Mouse (Mus musculus) forebrain, embryonic 14.5 days (tissue): Measurements from ENCODE around the gene Spast. TPM values are rescaled to one million over a fixed set of nuclear protein-coding genes. Genes with fewer than 3 reads are reported as not detected.

Experiments
- ATAC-seq: fragments of 200-750 bp; cut with Nextera tagmentation; 2 replicates; pipeline ENCODE4 v1.8.0; 2017; ENCODE audit warnings: mild to moderate bottlenecking, moderate library complexity
- DNase-seq: peaks from one replicate; pipeline ENCODE4 v3.0.0-alpha.2; 2015; ENCODE audit warnings: low spot score
- H3K27ac ChIP-seq: fragments of 300-500 bp; sonication (generic); 2 replicates; pipeline ENCODE4 v1.5.1; 2014; ENCODE audit warnings: low read depth, mild to moderate bottlenecking, control low read depth, low read length, moderate library complexity
- H3K27me3 ChIP-seq: fragments of 300-500 bp; sonication (generic); replicated peaks from 2 replicates; pipeline ENCODE4 v1.6.1; 2014; ENCODE audit warnings: low read length, control low read depth, mixed read lengths; ENCODE audit not compliant: control insufficient read depth, insufficient read depth
- H3K36me3 ChIP-seq: fragments of 300-500 bp; sonication (generic); 2 replicates; pipeline ENCODE4 v1.6.1; 2014; ENCODE audit warnings: low read length, control low read depth; ENCODE audit not compliant: control insufficient read depth, insufficient read depth
- H3K4me1 ChIP-seq: fragments of 300-500 bp; sonication (generic); 2 replicates; pipeline ENCODE4 v1.6.1; 2014; ENCODE audit warnings: antibody characterized with exemption, low read length, control low read depth; ENCODE audit not compliant: control insufficient read depth, insufficient read depth
- H3K4me2 ChIP-seq: fragments of 300-500 bp; sonication (generic); 2 replicates; pipeline ENCODE4 v1.6.1; 2014; ENCODE audit warnings: mild to moderate bottlenecking, control low read depth, low read length
- H3K4me3 ChIP-seq: fragments of 300-500 bp; sonication (generic); 2 replicates; pipeline ENCODE4 v1.5.1; 2014; ENCODE audit warnings: low read depth, low read length, control low read depth
- H3K9ac ChIP-seq: fragments of 300-500 bp; sonication (generic); 2 replicates; pipeline ENCODE4 v1.6.1; 2014; ENCODE audit warnings: mild to moderate bottlenecking, low read length, control low read depth, moderate library complexity
- H3K9me3 ChIP-seq: fragments of 300-500 bp; sonication (generic); replicated peaks from 2 replicates; pipeline ENCODE4 v1.6.1; 2016; ENCODE audit warnings: low read length, control low read depth, mixed read lengths; ENCODE audit not compliant: control insufficient read depth
- WGBS: fragments of 180-500 bp; shearing (Covaris S2); extraction: QIAGEN DNeasy Blood & Tissue Kit; methylation state at CpG from one replicate; pipeline ENCODE4 v1.1.7; 2014; 5-methylcytosine and 5-hydroxymethylcytosine counted together
- polyA plus RNA-seq: library from polyadenylated mRNA; unstranded; fragments of >200 nt; fragmentation: Nextera tagmentation; extraction: Ambion mirVana; gene quantifications from 2 replicates; pipeline ENCODE4 v1.2.1, GENCODE M21; 2014

Gene Spast
- polyA plus RNA-seq, 1 experiment from 2014 or later, result 40.3 TPM

DNA sequence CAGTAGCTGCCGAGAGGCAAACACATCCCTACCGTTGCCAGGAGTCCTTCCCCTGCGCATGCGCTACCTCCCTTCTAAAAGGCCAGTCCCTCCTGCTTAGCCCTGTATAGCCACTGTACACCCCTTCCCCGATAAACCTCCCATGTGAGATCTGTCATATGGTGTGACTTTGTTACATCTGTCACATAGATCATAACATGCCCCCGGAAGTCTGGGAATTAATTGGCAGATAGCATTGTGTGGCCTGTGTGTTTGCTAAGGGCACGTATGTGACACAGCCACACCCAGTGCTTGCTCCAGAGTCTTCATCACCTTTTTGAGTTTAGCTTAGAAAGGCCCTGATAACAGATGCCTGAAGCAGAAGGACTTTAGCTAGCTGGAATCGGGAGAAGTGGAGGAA, 91.3 kb downstream of the Spast start:
- Histone ChIP-seq H3K9me3 (no peaks in the 10 kb centered on the region), H3K4me2 (no peak overlapping the region), H3K4me3 (no peak overlapping the region), H3K9ac (no peak overlapping the region), H3K36me3 (peaks cover 16% of the 10 kb centered on the region; the same call in 1 of the 2 replicates), H3K27ac (no peak overlapping the region), H3K27me3 (no peaks in the 10 kb centered on the region), H3K4me1 (no peaks in the 10 kb centered on the region)
- ATAC-seq (no peak), DNase-seq (no peak)
- 90% methylated on average over 8 of the region's 8 CpGs for WGBS

DNA sequence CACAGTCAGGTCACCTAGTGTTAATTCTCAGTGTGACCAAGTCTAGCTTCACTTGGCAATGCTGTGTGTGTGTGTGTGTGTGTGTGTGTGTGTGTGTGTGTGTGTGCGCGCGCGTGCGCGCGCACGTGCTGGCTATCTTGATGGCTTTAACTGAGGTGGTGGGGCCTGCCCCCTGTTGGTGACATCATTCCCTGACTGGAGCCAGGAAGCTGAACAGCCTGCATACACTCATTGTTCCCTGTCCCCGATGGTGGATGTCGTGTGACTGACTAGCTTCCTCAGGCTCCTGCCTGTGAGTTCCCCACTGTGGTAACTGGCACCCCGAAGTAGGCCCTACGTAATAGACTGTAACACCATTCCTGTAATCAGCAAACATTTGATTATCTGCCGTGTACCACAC, 92.7 kb downstream of the Spast start:
- no peaks in the 10 kb centered on the region for H3K9me3 ChIP-seq
- peaks cover 11% of the 10 kb centered on the region; the same call in 1 of the 2 replicates for H3K36me3 ChIP-seq
- H3K4me1 ChIP-seq, result no peaks in the 10 kb centered on the region
- H3K4me2 ChIP-seq, result no peak overlapping the region
- DNase-seq, result peak; percentile 15
- 58% methylated on average over 13 of the region's 13 CpGs for WGBS
- no peak overlapping the region for H3K27ac ChIP-seq
- ATAC-seq, result no peak; the same call in 1 of the 2 replicates
- H3K4me3 ChIP-seq, result no peak overlapping the region
- H3K9ac ChIP-seq, result no peak overlapping the region
- H3K27me3 ChIP-seq, result no peaks in the 10 kb centered on the region

DNA sequence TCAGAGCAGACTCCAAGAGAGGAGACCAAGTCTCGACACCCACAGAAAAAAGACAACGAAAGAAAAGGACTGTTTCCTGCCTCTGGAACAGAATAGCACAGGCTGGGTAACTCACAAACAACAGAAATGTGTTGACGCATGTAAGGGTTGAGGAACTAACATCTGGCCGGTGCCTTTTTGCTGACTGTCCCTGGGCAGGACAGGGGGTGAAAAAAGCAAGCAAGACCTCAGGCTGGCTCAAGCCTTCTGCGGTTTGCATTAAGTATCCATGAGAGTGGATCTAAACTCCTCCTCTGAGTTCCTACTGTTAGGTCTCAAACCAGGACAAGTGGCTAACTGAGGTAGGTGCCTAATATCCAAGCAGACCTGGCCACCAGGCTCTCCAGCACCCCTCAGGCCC, 93.8 kb downstream of the Spast start:
- 87% methylated on average over 5 of the region's 5 CpGs for WGBS
- H3K4me3 ChIP-seq, result no peak overlapping the region
- 0 out of 2 replicates have a peak, but pooled peaks cover 2% of the 10 kb centered on the region for H3K36me3 ChIP-seq
- ATAC-seq, result no peak
- H3K4me2 ChIP-seq, result no peak overlapping the region
- no peak overlapping the region for H3K9ac ChIP-seq
- no peak for DNase-seq
- H3K9me3 ChIP-seq, result no peaks in the 10 kb centered on the region
- H3K27me3 ChIP-seq, result no peaks in the 10 kb centered on the region
- H3K4me1 ChIP-seq, result no peaks in the 10 kb centered on the region
- H3K27ac ChIP-seq, result no peak overlapping the region

DNA sequence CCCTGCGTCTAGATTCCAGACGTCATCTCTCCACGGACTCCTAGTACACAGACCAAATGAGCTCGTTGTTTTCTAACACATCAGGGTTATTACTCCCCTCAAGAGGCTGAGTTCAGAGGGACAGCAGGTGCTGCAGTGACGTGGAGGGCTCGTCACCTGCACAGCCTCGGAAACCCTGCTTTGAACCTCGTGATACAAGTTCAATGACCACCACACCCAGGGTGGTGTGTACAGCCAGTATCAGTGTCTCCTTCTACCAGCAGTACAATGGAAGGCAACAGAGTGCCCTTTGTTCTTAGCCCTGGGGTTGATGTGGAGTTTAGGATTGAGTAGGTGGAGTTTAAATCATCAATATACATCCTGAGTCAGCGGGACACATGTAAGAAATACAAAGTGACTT, 99.0 kb downstream of the Spast start:
- 82% methylated on average over 9 of the region's 9 CpGs for WGBS

DNA sequence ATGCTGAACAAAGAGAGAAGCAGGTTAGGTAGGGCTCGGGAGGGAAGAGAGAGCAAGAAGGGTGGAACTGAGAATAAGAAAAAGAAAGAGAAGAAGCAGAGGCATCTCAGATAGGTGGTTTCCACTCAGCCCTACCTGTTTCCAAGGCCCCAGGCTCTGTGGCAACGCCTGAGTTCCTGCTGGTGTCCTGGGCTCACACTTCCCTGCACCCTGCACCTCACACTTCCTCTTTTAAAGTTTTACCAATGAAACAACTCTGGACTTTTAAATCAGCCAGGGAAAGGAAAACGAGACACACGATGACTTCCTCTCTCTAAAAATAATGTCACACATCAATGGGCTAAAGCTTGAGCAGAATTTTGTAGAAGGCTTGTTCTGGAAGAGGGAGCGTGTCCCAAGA, 101.7 kb downstream of the Spast start:
- 81% methylated on average over 5 of the region's 5 CpGs for WGBS

More for the DNA sequence above, 99.0 kb downstream of the Spast start:
- Histone ChIP-seq H3K36me3 (no peaks in the 10 kb centered on the region), H3K9me3 (no peaks in the 10 kb centered on the region), H3K4me2 (no peak overlapping the region), H3K27ac (no peak overlapping the region), H3K9ac (no peak overlapping the region), H3K4me3 (no peak overlapping the region), H3K4me1 (no peaks in the 10 kb centered on the region), H3K27me3 (no peaks in the 10 kb centered on the region)
- no peak for DNase-seq
- ATAC-seq, result no peak

More for the DNA sequence above, 101.7 kb downstream of the Spast start:
- Histone ChIP-seq H3K27ac (no peak overlapping the region), H3K9me3 (no peaks in the 10 kb centered on the region), H3K4me3 (no peak overlapping the region), H3K4me1 (no peaks in the 10 kb centered on the region), H3K9ac (no peak overlapping the region), H3K36me3 (no peaks in the 10 kb centered on the region), H3K27me3 (no peaks in the 10 kb centered on the region), H3K4me2 (no peak overlapping the region)
- no peak for DNase-seq
- no peak for ATAC-seq

Other genes with a start within 250 kb of the Spast start
- gene Memo1, start 43.5 kb upstream of the Spast start, polyA plus RNA-seq, result 78.2 and 85.3 TPM in 2 replicates
- 223 and 225 TPM in 2 replicates for gene Dpy30, start 15.0 kb upstream of the Spast start, polyA plus RNA-seq
- gene Slc30a6, start 56.6 kb downstream of the Spast start, polyA plus RNA-seq, result 31.6 and 33.6 TPM in 2 replicates
- 0.18 and 0.32 TPM in 2 replicates for gene Nlrc4, start 120.2 kb downstream of the Spast start, polyA plus RNA-seq
- gene Yipf4, start 150.5 kb downstream of the Spast start, polyA plus RNA-seq, result 65.7 and 67.4 TPM in 2 replicates
- gene Birc6, start 189.3 kb downstream of the Spast start, polyA plus RNA-seq, result 63.7 and 83.4 TPM in 2 replicates